Mouse (Mus musculus) embryo, embryonic 10.5 days (tissue): ENCODE measurements around the gene Frmd8.

Experiments
- DNase-seq: peaks from one replicate; pipeline ENCODE4 v3.0.0-alpha.2; 2015; ENCODE audit warnings: low spot score

The Frmd8 gene

GRCm38 (mm10) chr19:5838136-5838891, 36.8 kb downstream of the Frmd8 start:
- DNase-seq = no peak

GRCm38 (mm10) chr19:5837606-5838005, 37.5 kb downstream of the Frmd8 start:
- DNase-seq = no peak

GRCm38 (mm10) chr19:5836941-5837572, 38.0 kb downstream of the Frmd8 start:
- DNase-seq = no peak

GRCm38 (mm10) chr19:5835922-5836430, 39.1 kb downstream of the Frmd8 start:
- no peak for DNase-seq

- no peak for DNase-seq
Measured at GRCm38 (mm10) chr19:5835054-5835921, 39.8 kb downstream of the Frmd8 start.

- no peak for DNase-seq
Measured at GRCm38 (mm10) chr19:5834260-5834925, 40.7 kb downstream of the Frmd8 start.

- DNase-seq = no peak
Measured at GRCm38 (mm10) chr19:5833287-5834100, 41.6 kb downstream of the Frmd8 start.

GRCm38 (mm10) chr19:5832326-5832725, 42.7 kb downstream of the Frmd8 start:
- no peak for DNase-seq

GRCm38 (mm10) chr19:5831958-5832320, 43.1 kb downstream of the Frmd8 start:
- no peak for DNase-seq

GRCm38 (mm10) chr19:5831224-5831957, 43.7 kb downstream of the Frmd8 start:
- DNase-seq = no peak

- no peak for DNase-seq
Measured at GRCm38 (mm10) chr19:5830776-5831175, 44.3 kb downstream of the Frmd8 start.

- no peak for DNase-seq
Measured at GRCm38 (mm10) chr19:5829958-5830615, 45.0 kb downstream of the Frmd8 start.

- no peak for DNase-seq
Measured at GRCm38 (mm10) chr19:5828905-5829304, 46.2 kb downstream of the Frmd8 start.

GRCm38 (mm10) chr19:5828155-5828554, 46.9 kb downstream of the Frmd8 start:
- DNase-seq = no peak

- DNase-seq = no peak
Measured at GRCm38 (mm10) chr19:5827456-5828154, 47.5 kb downstream of the Frmd8 start.

GRCm38 (mm10) chr19:5827044-5827443, 48.0 kb downstream of the Frmd8 start:
- DNase-seq = no peak

- no peak for DNase-seq
Measured at GRCm38 (mm10) chr19:5826731-5827002, 48.4 kb downstream of the Frmd8 start.

- DNase-seq = no peak
Measured at GRCm38 (mm10) chr19:5825901-5826730, 49.0 kb downstream of the Frmd8 start.
